Mouse (Mus musculus): ENCODE data around the gene Arhgap18.

Arhgap18 gene

GRCm38 (mm10) chr10:26828412-26829137, 75.4 kb downstream of the Arhgap18 start:
- in situ Hi-C loops (cut with MseI, MboI): no loop called here

GRCm38 (mm10) chr10:26832068-26832467, 78.8 kb downstream of the Arhgap18 start:
- in situ Hi-C loops (cut with MseI, MboI): no loop called here

GRCm38 (mm10) chr10:26832669-26833249, 79.5 kb downstream of the Arhgap18 start:
- in situ Hi-C loops (cut with MseI, MboI): no loop called here

GRCm38 (mm10) chr10:26833393-26833792, 80.2 kb downstream of the Arhgap18 start:
- in situ Hi-C loops (cut with MseI, MboI): no loop called here

GRCm38 (mm10) chr10:26849311-26849710, 96.1 kb downstream of the Arhgap18 start:
- in situ Hi-C loops (cut with MseI, MboI): no loop called here

- in situ Hi-C loops (cut with MseI, MboI): no loop called here
These were observed 96.6 kb downstream of the Arhgap18 start for GRCm38 (mm10) chr10:26849854-26850253.

GRCm38 (mm10) chr10:26854556-26855100, 101.4 kb downstream of the Arhgap18 start:
- in situ Hi-C loops (cut with MseI, MboI): no loop called here

- in situ Hi-C loops (cut with MseI, MboI): no loop called here
These were observed 102.8 kb downstream of the Arhgap18 start for GRCm38 (mm10) chr10:26855851-26856535.

- in situ Hi-C loops (cut with MseI, MboI): no loop called here
These were observed 104.4 kb downstream of the Arhgap18 start for GRCm38 (mm10) chr10:26857583-26857982.

GRCm38 (mm10) chr10:26858537-26858936, 105.3 kb downstream of the Arhgap18 start:
- in situ Hi-C loops (cut with MseI, MboI): no loop called here

GRCm38 (mm10) chr10:26861231-26861630, 108.0 kb downstream of the Arhgap18 start:
- in situ Hi-C loops (cut with MseI, MboI): no loop called here

GRCm38 (mm10) chr10:26862207-26862606, 109.0 kb downstream of the Arhgap18 start:
- in situ Hi-C loops (cut with MseI, MboI): no loop called here

- in situ Hi-C loops (cut with MseI, MboI): no loop called here
These were observed 110.8 kb downstream of the Arhgap18 start for GRCm38 (mm10) chr10:26863982-26864381.

- in situ Hi-C loops (cut with MseI, MboI): no loop called here
These were observed 117.6 kb downstream of the Arhgap18 start for GRCm38 (mm10) chr10:26870802-26871201.

- in situ Hi-C loops (cut with MseI, MboI): loop anchor here (25.0 kb wide), 2 partner anchors 365 to 490 kb away; partner anchors contain the start of gene L3mbtl3 (in 1 of the 2)
These were observed 124.1 kb downstream of the Arhgap18 start for GRCm38 (mm10) chr10:26877309-26877708.

- in situ Hi-C loops (cut with MseI, MboI): loop anchor here (25.0 kb wide), 2 partner anchors 367 to 492 kb away; partner anchors contain the start of gene L3mbtl3 (in 1 of the 2)
These were observed 125.8 kb downstream of the Arhgap18 start for GRCm38 (mm10) chr10:26878924-26879600.

- in situ Hi-C loops (cut with MseI, MboI): loop anchor here (25.0 kb wide), 2 partner anchors 373 to 498 kb away; partner anchors contain the start of gene L3mbtl3 (in 1 of the 2)
These were observed 131.7 kb downstream of the Arhgap18 start for GRCm38 (mm10) chr10:26884949-26885348.

GRCm38 (mm10) chr10:26889226-26889625, 136.0 kb downstream of the Arhgap18 start:
- in situ Hi-C loops (cut with MseI, MboI): loop anchor here (25.0 kb wide), 2 partner anchors 377 to 502 kb away; partner anchors contain the start of gene L3mbtl3 (in 1 of the 2)

GRCm38 (mm10) chr10:26889754-26890153, 136.5 kb downstream of the Arhgap18 start:
- in situ Hi-C loops (cut with MseI, MboI): loop anchor here (5.0 to 25.0 kb wide), 5 partner anchors 182 to 515 kb away; partner anchors contain the start of gene L3mbtl3 (in 2 of the 2)

- in situ Hi-C loops (cut with MseI, MboI): loop anchor here (5.0 to 25.0 kb wide), 5 partner anchors 183 to 516 kb away; partner anchors contain the start of gene L3mbtl3 (in 2 of the 2)
These were observed 137.2 kb downstream of the Arhgap18 start for GRCm38 (mm10) chr10:26890269-26890955.
